Mouse (Mus musculus) ovary, postnatal 36 days (tissue): ENCODE results near the gene Prss46.

Experiments used
- DNase-seq: peaks from one replicate; pipeline ENCODE4 v3.0.0; 2022; ENCODE audit warnings: low spot score, mixed read lengths

The Prss46 gene

GRCm38 (mm10) chr9:110858967-110859596 lies 14.8 kb downstream of the Prss46 start:
- no peak for DNase-seq

- DNase-seq = peak; percentile 38
Observed at GRCm38 (mm10) chr9:110871030-110871429, 26.7 kb downstream of the Prss46 start.

- no peak for DNase-seq
Observed at GRCm38 (mm10) chr9:110873681-110874659, 29.7 kb downstream of the Prss46 start.

GRCm38 (mm10) chr9:110874660-110875191 lies 30.4 kb downstream of the Prss46 start:
- no peak for DNase-seq

- no peak for DNase-seq
Observed at GRCm38 (mm10) chr9:110875288-110875695, 31.0 kb downstream of the Prss46 start.

- no peak for DNase-seq
Observed at GRCm38 (mm10) chr9:110877353-110877752, 33.0 kb downstream of the Prss46 start.

GRCm38 (mm10) chr9:110877888-110878287 lies 33.6 kb downstream of the Prss46 start:
- DNase-seq = peak; percentile 53

- DNase-seq = peak; percentile 59
Observed at GRCm38 (mm10) chr9:110879191-110879920, 35.0 kb downstream of the Prss46 start, which contains the start of gene Als2cl. Als2cl (plus strand) TSS chr9:110879870.

GRCm38 (mm10) chr9:110879998-110880561 lies 35.8 kb downstream of the Prss46 start, which contains the start of gene Tmie:
Tmie (minus strand) TSS chr9:110880113.
- DNase-seq = peak; percentile 85

GRCm38 (mm10) chr9:110880772-110881171 lies 36.5 kb downstream of the Prss46 start:
- no peak for DNase-seq

- no peak for DNase-seq
Observed at GRCm38 (mm10) chr9:110881953-110882352, 37.6 kb downstream of the Prss46 start.

- no peak for DNase-seq
Observed at GRCm38 (mm10) chr9:110887388-110888303, 43.3 kb downstream of the Prss46 start.

- no peak for DNase-seq
Observed at GRCm38 (mm10) chr9:110888935-110889334, 44.6 kb downstream of the Prss46 start.

- DNase-seq = no peak
Observed at GRCm38 (mm10) chr9:110890026-110890783, 45.9 kb downstream of the Prss46 start.

- no peak for DNase-seq
Observed at GRCm38 (mm10) chr9:110891077-110891828, 46.9 kb downstream of the Prss46 start.

GRCm38 (mm10) chr9:110892552-110892951 lies 48.2 kb downstream of the Prss46 start:
- no peak for DNase-seq

- DNase-seq = no peak
Observed at GRCm38 (mm10) chr9:110893429-110893828, 49.1 kb downstream of the Prss46 start.

- no peak for DNase-seq
Observed at GRCm38 (mm10) chr9:110895507-110895906, 51.2 kb downstream of the Prss46 start.

- no peak for DNase-seq
Observed at GRCm38 (mm10) chr9:110895994-110896393, 51.7 kb downstream of the Prss46 start.
